Mouse (Mus musculus) hindbrain, embryonic 10.5 days (tissue): Measurements from ENCODE around the gene Acer3. TPM values are rescaled to one million over a fixed set of nuclear protein-coding genes. Genes with fewer than 3 reads are reported as not detected.

ENCODE experiments used
- DNase-seq: peaks from one replicate; pipeline ENCODE4 v3.0.0-alpha.2; 2017; ENCODE audit warnings: low spot score
- H3K27ac ChIP-seq: fragments of 300-500 bp; sonication (generic); 2 replicates; pipeline ENCODE4 v1.5.1; 2016; ENCODE audit warnings: mild to moderate bottlenecking, moderate library complexity
- H3K27me3 ChIP-seq: fragments of 300-500 bp; sonication (generic); 2 replicates; pipeline ENCODE4 v1.6.1; 2016; ENCODE audit warnings: mild to moderate bottlenecking; ENCODE audit not compliant: poor library complexity, insufficient read depth, severe bottlenecking
- H3K36me3 ChIP-seq: fragments of 300-500 bp; sonication (generic); 2 replicates; pipeline ENCODE4 v1.6.1; 2016; ENCODE audit warnings: mild to moderate bottlenecking, moderate library complexity
- H3K4me1 ChIP-seq: fragments of 300-500 bp; sonication (generic); replicated peaks from 2 replicates; pipeline ENCODE4 v1.6.1; 2016; ENCODE audit warnings: mild to moderate bottlenecking
- H3K4me3 ChIP-seq: fragments of 300-500 bp; sonication (generic); 2 replicates; pipeline ENCODE4 v1.5.1; 2016; ENCODE audit warnings: mild to moderate bottlenecking, moderate library complexity
- H3K9me3 ChIP-seq: fragments of 300-500 bp; sonication (generic); 2 replicates; pipeline ENCODE4 v1.6.1; 2016; ENCODE audit warnings: mild to moderate bottlenecking, moderate library complexity
- WGBS: fragments of 180-500 bp; shearing (Covaris S2); methylation state at CpG from one replicate; pipeline ENCODE4 v1.1.7; 2016; 5-methylcytosine and 5-hydroxymethylcytosine counted together
- polyA plus RNA-seq: library from polyadenylated mRNA; unstranded; fragments of >200 nt; fragmentation: Nextera tagmentation; extraction: Ambion mirVana; gene quantifications from 2 replicates; pipeline ENCODE4 v1.2.1, GENCODE M21; 2016

The Acer3 gene
- polyA plus RNA-seq, 1 experiment from 2014 or later = 18.5 TPM

GRCm38 (mm10) chr7:98202946-98203345 lies 118.1 kb downstream of the Acer3 start:
- Histone ChIP-seq H3K4me3 (no peak overlapping the region), H3K4me1 (no peaks in the 10 kb centered on the region), H3K9me3 (no peaks in the 10 kb centered on the region), H3K36me3 (no peaks in the 10 kb centered on the region), H3K27ac (no peak overlapping the region), H3K27me3 (no peaks in the 10 kb centered on the region)
- WGBS = 79% methylated on average over 4 of the region's 4 CpGs
- DNase-seq = no peak

- H3K4me3 ChIP-seq = no peak overlapping the region
- H3K36me3 ChIP-seq = no peaks in the 10 kb centered on the region
- no peak overlapping the region for H3K27ac ChIP-seq
- peaks cover 7% of the 10 kb centered on the region for H3K27me3 ChIP-seq
- 78% methylated on average over 5 of the region's 5 CpGs for WGBS
- DNase-seq = no peak
- no peaks in the 10 kb centered on the region for H3K9me3 ChIP-seq
- H3K4me1 ChIP-seq = no peaks in the 10 kb centered on the region
Observed at GRCm38 (mm10) chr7:98201493-98202028, 119.4 kb downstream of the Acer3 start.

- no peak overlapping the region for H3K27ac ChIP-seq
- no peak for DNase-seq
- WGBS = 95% methylated on average over 3 of the region's 3 CpGs
Observed at GRCm38 (mm10) chr7:98200396-98200795, 120.6 kb downstream of the Acer3 start.

GRCm38 (mm10) chr7:98199381-98199780 lies 121.6 kb downstream of the Acer3 start, which contains the start of gene B3gnt6:
Gene B3gnt6, minus strand, starts transcription at chr7:98199481.
- 93% methylated on average over 4 of the region's 4 CpGs for WGBS
- no peak for DNase-seq
- H3K36me3 ChIP-seq = no peaks in the 10 kb centered on the region
- peaks cover 28% of the 10 kb centered on the region for H3K27me3 ChIP-seq
- peaks cover 2% of the 10 kb centered on the region for H3K4me1 ChIP-seq
- no peak within 1 kb of the TSS for H3K4me3 ChIP-seq
- H3K9me3 ChIP-seq = no peaks in the 10 kb centered on the region
- no peak within 1 kb of the TSS for H3K27ac ChIP-seq

More at GRCm38 (mm10) chr7:98200396-98200795, 120.6 kb downstream of the Acer3 start:
- Histone ChIP-seq H3K4me1 (no peaks in the 10 kb centered on the region), H3K36me3 (no peaks in the 10 kb centered on the region), H3K9me3 (no peaks in the 10 kb centered on the region), H3K27me3 (peaks cover 18% of the 10 kb centered on the region), H3K4me3 (no peak overlapping the region)

- no peaks in the 10 kb centered on the region for H3K9me3 ChIP-seq
- WGBS = 44% methylated on average over 10 of the region's 10 CpGs
- no peak overlapping the region for H3K27ac ChIP-seq
- H3K4me1 ChIP-seq = peaks cover 17% of the 10 kb centered on the region
- H3K4me3 ChIP-seq = no peak overlapping the region
- H3K27me3 ChIP-seq = peaks cover 66% of the 10 kb centered on the region
- no peaks in the 10 kb centered on the region for H3K36me3 ChIP-seq
- no peak for DNase-seq
Observed at GRCm38 (mm10) chr7:98195151-98195801, 125.7 kb downstream of the Acer3 start.

- WGBS = 3% methylated on average over 61 of the region's 61 CpGs
- H3K27ac ChIP-seq = no peak overlapping the region
- peak; percentile 47 for DNase-seq
Observed at GRCm38 (mm10) chr7:98194026-98194792, 126.8 kb downstream of the Acer3 start.

GRCm38 (mm10) chr7:98193515-98194025 lies 127.4 kb downstream of the Acer3 start:
- Histone ChIP-seq H3K9me3 (no peaks in the 10 kb centered on the region), H3K4me3 (peak overlapping the region; percentile 53), H3K36me3 (no peaks in the 10 kb centered on the region), H3K27ac (0 out of 2 replicates have a peak overlapping the region, but pooled peaks have one; percentile 23), H3K4me1 (peaks cover 24% of the 10 kb centered on the region), H3K27me3 (peaks cover 83% of the 10 kb centered on the region)
- peak; percentile 47 for DNase-seq
- WGBS = 6% methylated on average over 36 of the region's 36 CpGs

More at GRCm38 (mm10) chr7:98194026-98194792, 126.8 kb downstream of the Acer3 start:
- Histone ChIP-seq H3K9me3 (no peaks in the 10 kb centered on the region), H3K4me3 (peak overlapping the region; percentile 53), H3K36me3 (no peaks in the 10 kb centered on the region), H3K27me3 (peaks cover 76% of the 10 kb centered on the region), H3K4me1 (peaks cover 24% of the 10 kb centered on the region)

- peaks cover 85% of the 10 kb centered on the region for H3K27me3 ChIP-seq
- no peak overlapping the region for H3K4me3 ChIP-seq
- peaks cover 32% of the 10 kb centered on the region for H3K4me1 ChIP-seq
- WGBS = 58% methylated on average over 17 of the region's 17 CpGs
- H3K36me3 ChIP-seq = no peaks in the 10 kb centered on the region
- no peak for DNase-seq
- no peaks in the 10 kb centered on the region for H3K9me3 ChIP-seq
- no peak overlapping the region for H3K27ac ChIP-seq
Observed at GRCm38 (mm10) chr7:98191571-98192250, 129.3 kb downstream of the Acer3 start.

- Histone ChIP-seq H3K36me3 (no peaks in the 10 kb centered on the region), H3K9me3 (no peaks in the 10 kb centered on the region), H3K4me3 (no peak overlapping the region), H3K4me1 (peaks cover 43% of the 10 kb centered on the region), H3K27me3 (peaks cover 74% of the 10 kb centered on the region), H3K27ac (no peak overlapping the region)
- WGBS = 84% methylated on average over 1 of the region's 1 CpGs
- no peak for DNase-seq
Observed at GRCm38 (mm10) chr7:98190578-98190977, 130.4 kb downstream of the Acer3 start.

- Histone ChIP-seq H3K4me1 (peaks cover 49% of the 10 kb centered on the region), H3K9me3 (no peaks in the 10 kb centered on the region), H3K4me3 (no peak overlapping the region), H3K36me3 (no peaks in the 10 kb centered on the region), H3K27ac (no peak overlapping the region), H3K27me3 (peaks cover 69% of the 10 kb centered on the region)
- DNase-seq = no peak
- 45% methylated on average over 3 of the region's 3 CpGs for WGBS
Observed at GRCm38 (mm10) chr7:98189745-98190144, 131.3 kb downstream of the Acer3 start.

- H3K9me3 ChIP-seq = no peaks in the 10 kb centered on the region
Observed at GRCm38 (mm10) chr7:98188680-98189079, 132.3 kb downstream of the Acer3 start.

GRCm38 (mm10) chr7:98188238-98188637 lies 132.8 kb downstream of the Acer3 start:
- Histone ChIP-seq H3K36me3 (no peaks in the 10 kb centered on the region), H3K27ac (no peak overlapping the region), H3K4me1 (peaks cover 35% of the 10 kb centered on the region), H3K4me3 (no peak overlapping the region), H3K27me3 (peaks cover 65% of the 10 kb centered on the region), H3K9me3 (no peaks in the 10 kb centered on the region)
- DNase-seq = no peak
- WGBS = 92% methylated on average over 2 of the region's 2 CpGs

More at GRCm38 (mm10) chr7:98188680-98189079, 132.3 kb downstream of the Acer3 start:
- peaks cover 67% of the 10 kb centered on the region for H3K27me3 ChIP-seq
- H3K4me3 ChIP-seq = no peak overlapping the region
- no peak for DNase-seq
- WGBS = 85% methylated on average over 2 of the region's 2 CpGs
- H3K27ac ChIP-seq = no peak overlapping the region
- H3K36me3 ChIP-seq = no peaks in the 10 kb centered on the region
- peaks cover 40% of the 10 kb centered on the region for H3K4me1 ChIP-seq
